Mouse (Mus musculus) adrenal gland, adult 18-20 months (tissue): ENCODE results near the gene Sorcs2. TPM values are rescaled to one million over a fixed set of nuclear protein-coding genes. Genes with fewer than 3 reads are reported as not detected.

ENCODE experiments used
- DNase-seq, 2 experiments: peaks; one replicate each; pipeline ENCODE4 v3.0.0; 2021 to 2022; ENCODE audit warnings: low spot score in 2 of 2
- total RNA-seq, 2 experiments: library from RNA; stranded (reverse); gene quantifications; 1 replicate in 1 of 2; 2 replicates in 1 of 2; pipeline ENCODE4 v1.2.3; 2021

The Sorcs2 gene
- total RNA-seq, 2 experiments from 2014 or later = 14.2 to 30.4 TPM

- DNase-seq = peak in 1 of 2 experiments; percentile 23
These were observed 84.4 kb downstream of the Sorcs2 start for GRCm38 (mm10) chr5:36313353-36314079.

DNA sequence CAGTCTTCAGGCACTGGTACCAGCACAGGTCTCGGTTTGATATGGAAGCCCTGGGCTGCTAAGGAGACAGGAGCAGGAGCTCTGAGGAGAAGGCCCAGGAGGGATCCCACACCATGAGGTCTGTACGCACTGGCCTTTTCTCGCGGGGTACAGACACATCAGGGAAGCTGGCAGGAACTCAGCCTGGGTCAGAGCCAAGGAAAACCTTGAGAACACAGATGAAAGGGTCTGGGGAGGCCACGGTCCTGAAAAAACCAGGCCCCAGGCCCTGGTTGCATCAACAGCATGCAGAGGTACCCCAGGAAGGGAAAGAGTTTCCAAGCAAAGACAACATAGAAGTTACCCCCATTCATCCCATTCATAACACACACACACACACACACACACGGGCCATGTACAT lies 85.0 kb downstream of the Sorcs2 start:
- no peak for DNase-seq

DNA sequence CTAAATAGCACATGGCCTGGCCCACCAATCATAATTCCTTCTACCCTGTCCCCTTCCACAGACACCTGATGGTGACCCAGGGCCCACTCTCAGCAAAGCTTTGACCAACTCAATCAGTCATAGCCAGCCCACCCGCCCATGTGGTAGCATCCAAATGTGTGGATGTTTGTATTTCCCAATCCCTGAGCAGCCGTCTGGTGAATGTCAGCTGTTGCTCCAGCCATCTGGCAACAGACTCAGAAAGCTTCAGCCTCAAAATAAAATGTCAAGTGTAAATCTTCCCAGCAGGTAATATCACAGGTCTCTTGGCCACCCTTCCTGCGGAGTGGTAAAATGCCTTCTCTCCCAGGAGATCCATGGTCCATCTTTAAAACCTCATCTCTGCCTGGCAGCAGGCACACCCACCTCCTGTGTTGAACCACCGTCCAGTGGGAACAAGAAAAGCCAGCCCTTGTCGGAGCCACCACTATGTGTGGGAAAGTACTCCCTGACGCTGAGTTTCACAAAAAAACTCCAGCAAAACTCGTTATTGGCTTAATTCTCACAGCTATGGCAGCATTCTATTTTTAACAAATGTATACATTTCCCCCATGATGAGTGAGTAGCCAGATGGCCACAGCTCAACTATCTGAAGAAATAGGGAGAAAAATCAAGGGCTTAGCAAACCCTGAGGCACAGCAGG lies 93.5 kb downstream of the Sorcs2 start:
- DNase-seq = no peak

DNA sequence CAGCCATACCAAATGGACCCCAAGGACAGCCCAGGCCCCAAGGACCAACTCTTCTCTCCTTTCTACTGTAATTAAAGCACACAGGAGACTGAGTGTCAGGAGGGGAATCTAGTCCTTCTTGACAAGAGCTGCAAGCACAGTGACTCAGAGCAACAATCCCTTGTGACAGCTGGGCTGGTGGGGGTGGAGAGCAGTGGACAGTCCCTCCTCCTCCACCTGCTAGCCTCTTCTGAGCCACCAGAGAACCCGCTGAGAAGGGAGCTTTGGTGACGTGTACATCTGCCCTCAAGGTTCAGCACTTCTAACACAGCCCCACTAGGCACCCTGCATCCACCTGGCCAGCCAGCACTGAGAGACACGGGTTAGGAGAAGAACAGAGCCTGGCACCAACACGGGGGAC lies 96.8 kb downstream of the Sorcs2 start:
- DNase-seq = no peak

GRCm38 (mm10) chr5:36298049-36298448 lies 99.9 kb downstream of the Sorcs2 start:
- DNase-seq = no peak

- DNase-seq = no peak
These were observed 100.7 kb downstream of the Sorcs2 start for GRCm38 (mm10) chr5:36297246-36297645.

DNA sequence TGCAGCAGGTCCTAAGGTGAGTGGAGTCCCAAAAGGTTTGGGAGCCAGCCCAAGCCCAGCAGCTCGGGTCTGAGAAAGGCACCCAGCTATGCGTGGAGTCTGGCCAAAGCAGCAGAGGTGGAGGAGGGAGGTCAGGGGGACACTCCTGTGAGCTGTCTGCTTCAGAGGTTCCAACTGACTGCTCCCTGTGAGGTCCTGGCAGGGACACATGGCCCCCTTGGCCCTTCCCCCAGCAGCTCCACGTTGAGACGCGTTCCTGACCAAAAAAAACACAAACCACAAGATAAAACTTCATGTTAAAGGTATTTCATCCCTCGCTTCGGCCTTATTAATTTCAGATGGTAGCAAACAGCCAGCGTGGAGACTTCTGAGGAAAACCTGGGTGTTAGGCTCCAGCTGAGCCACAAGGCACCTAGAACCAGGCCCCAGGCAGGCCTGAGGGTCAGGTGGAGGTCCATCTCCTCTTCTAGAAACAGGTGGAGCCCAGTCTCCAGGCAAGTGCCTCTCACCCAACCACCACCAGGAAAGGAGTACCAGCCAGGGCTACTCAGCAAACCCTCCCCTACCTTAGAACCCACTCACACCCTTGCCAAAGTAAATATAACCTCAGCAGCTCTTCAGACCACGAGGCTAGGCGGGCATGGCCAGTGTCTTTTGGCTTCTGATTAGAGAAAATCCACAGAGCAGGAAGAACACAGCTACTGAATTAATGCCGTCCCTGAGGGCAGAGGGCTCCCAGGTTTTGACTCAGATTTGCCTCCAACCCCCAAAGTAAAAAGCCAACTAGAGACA lies 104.6 kb downstream of the Sorcs2 start:
- no peak for DNase-seq

- no peak for DNase-seq
These were observed 105.6 kb downstream of the Sorcs2 start for GRCm38 (mm10) chr5:36292321-36292720.

DNA sequence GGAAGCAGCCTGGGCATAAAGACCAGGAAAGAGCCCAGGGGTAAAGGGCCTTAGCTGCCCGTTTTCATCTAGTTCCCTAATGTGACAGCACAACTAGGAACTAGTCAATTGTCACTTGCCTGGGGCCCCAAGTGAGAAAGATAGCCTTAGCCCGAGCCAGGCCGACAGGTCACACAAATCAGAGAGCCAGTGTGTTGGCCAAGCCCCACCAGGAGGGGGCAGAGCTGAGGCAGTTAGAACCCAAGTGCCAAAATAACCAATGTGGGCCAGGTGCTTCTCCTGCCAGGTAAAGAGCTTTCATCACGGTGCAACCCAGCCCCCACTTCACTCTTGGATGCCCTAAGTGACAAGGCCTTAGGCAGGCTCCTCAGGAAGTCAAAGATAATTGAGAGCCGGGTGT lies 106.7 kb downstream of the Sorcs2 start:
- DNase-seq = peak; percentile 49 to 53

DNA sequence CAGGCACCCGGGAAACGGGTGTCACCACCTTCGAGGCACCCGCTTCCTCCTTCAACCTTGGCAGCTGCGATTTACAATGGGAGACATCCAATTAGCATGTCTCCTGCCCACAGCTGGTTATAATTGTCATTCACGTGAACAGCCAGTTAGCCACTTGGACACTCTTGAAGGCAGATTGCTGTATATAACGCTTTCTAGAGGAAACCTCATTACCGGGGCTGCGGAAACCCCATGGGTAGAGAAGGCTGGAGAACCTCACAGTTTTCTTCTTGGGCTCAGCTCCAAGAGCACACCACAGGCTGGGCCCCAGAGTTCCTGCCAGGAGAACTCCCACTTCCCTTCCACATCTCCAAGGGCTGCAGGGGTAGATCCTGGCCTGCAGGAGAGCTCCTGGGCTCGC lies 112.5 kb downstream of the Sorcs2 start:
- no peak for DNase-seq

GRCm38 (mm10) chr5:36279896-36280295 lies 118.0 kb downstream of the Sorcs2 start:
- DNase-seq = no peak

DNA sequence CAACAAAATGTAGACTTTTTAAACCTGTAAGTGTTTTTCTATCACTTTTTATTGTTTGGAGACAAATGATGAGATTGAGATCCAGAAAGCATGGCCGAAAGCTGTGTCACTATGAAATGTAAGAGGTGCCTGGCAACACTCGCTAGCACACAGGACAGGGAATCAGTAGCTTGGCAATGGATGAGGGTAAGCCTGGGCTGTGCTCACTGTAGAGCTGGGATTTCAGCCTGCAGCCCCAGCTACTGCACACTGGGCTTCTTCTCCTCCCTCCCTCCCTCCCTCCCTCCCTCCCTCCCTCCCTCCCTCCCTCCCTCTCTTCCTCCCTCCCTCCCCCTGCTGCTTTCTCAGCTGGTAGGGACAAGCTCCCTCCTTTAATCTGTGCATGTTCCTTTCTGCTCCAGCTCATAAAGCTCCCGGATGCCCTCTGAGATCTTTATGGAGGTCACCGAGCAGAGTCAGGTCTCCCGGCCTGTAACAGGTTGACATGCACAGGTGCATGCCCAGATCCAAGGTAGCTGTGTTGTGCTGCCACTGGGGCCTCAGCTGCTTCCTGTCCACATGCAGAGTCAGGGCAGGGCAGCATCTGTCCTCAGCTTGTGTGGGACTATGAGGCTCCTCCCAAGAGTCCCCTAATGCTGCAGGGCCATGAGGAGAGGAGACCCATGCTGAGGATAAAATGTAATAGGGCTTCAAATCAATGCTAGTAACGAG lies 123.1 kb downstream of the Sorcs2 start:
- DNase-seq = no peak

GRCm38 (mm10) chr5:36267194-36267769 lies 130.7 kb downstream of the Sorcs2 start:
- DNase-seq = peak in 1 of 2 experiments; percentile 12

GRCm38 (mm10) chr5:36260862-36261261 lies 137.1 kb downstream of the Sorcs2 start:
- DNase-seq = no peak

- no peak for DNase-seq
These were observed 138.2 kb downstream of the Sorcs2 start for GRCm38 (mm10) chr5:36259691-36260124.

DNA sequence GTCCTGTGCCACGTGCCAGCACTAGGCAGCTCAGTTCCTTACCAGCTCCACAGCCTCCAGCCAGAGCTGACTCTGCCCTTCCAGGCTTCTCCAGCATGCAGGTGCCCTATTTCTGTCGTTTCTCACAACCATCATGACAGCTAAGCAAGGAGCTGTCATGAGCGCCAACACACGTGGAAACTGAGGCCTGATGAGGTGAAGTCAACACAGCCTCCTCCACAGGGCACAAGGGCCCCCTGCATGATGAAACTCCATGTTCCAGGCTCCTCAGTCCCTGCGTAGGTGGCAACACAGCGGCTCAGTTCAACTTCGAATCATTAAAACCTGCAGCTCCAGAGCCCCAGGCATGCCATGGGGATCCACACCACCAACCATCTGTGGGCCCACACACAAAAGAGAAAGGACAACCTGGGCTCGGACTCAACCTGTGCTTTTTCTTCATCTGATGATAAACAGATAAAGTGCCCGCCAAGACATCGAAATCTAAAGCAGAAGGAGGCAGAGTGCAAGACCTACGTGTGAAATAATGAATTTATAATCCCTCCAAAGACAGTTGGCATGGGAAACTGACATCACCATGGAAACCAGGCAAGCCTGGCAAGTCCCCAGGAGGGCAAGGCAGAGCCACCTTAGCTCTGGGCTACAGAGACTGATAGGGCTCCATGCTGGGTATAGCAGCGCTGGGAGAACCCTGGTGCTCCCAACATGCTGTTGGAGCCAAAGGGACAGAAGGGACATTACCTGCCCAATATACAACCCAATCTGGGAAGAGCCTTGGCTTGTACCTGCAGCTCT lies 139.4 kb downstream of the Sorcs2 start:
- DNase-seq = no peak

DNA sequence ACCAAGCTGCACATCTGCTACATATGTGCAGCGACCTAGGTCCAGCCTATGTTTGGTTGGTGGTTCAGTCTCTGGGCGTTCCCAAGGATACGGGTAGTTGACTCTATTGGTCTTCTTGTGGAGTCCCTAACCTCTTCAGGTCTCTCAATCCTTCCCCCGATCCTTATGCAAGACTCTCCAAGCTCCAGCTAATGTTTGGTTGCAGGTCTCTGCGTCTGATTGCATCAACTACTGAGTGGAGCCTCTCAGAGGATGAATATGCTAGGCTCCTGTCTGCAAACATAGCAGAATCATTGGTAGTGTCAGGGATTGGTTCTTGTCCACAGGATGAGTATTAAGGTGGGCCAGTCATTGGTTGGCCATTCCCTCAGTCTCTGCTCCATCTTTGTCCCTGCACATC lies 140.9 kb downstream of the Sorcs2 start:
- no peak for DNase-seq

DNA sequence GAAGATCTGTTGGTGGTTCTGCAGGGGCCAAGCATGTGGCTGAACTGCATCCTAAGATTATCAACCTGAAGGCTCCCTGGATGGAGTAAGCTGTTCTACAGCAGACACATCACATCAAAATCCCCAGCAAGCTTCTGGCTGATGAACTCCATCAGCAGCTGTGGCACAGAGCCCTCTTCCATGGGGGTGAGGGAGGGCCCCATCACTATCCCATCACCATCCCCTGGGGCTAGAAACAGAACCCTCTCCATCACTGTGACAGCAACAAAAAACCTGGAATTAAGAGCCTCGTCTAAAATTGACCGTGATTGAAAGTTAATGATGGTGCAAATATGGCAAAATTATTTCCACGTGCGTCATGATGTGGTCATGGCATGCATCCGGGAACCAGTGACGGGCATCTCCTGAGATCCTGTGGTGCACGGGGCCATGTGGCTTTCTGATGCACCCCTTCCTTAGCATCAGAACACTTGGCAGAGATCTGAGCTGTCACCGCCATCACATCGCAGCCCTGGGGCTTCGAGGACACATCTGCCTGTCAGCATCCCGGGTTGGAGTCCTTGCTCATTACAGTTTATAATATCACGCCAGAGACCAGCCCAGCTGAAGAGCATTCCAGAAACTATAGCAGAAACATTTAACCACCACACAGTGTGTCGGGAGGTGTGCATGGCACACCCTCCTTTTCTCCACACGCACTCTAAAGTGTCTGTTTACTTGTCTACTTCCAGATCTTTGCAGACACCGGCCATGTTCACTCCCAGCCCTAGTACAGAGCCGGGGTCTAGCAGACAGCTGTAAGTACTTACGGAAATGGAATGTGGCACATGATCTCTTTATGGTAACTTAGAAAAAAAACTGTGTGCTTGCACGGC lies 143.1 kb downstream of the Sorcs2 start:
- DNase-seq = no peak
